Mouse (Mus musculus) heart, embryonic 12.5 days (tissue): ENCODE results near the gene Rpusd3. TPM values are rescaled to one million over a fixed set of nuclear protein-coding genes. Genes with fewer than 3 reads are reported as not detected.

Experiments
- ATAC-seq: fragments of 200-750 bp; cut with Nextera tagmentation; 2 replicates; pipeline ENCODE4 v1.8.0; 2017; ENCODE audit warnings: moderate TSS enrichment, moderate library complexity; ENCODE audit not compliant: insufficient number of reproducible peaks, low FRiP score
- H3K27ac ChIP-seq: fragments of 300-500 bp; sonication (generic); 2 replicates; pipeline ENCODE4 v1.5.1; 2016; ENCODE audit warnings: mild to moderate bottlenecking, moderate library complexity; ENCODE audit not compliant: poor library complexity, severe bottlenecking
- H3K27me3 ChIP-seq: fragments of 300-500 bp; sonication (generic); replicated peaks from 2 replicates; pipeline ENCODE4 v1.6.1; 2016; ENCODE audit warnings: mild to moderate bottlenecking, moderate library complexity
- H3K36me3 ChIP-seq: fragments of 300-500 bp; sonication (generic); 2 replicates; pipeline ENCODE4 v1.6.1; 2016; ENCODE audit warnings: mild to moderate bottlenecking, moderate library complexity
- H3K4me1 ChIP-seq: fragments of 300-500 bp; sonication (generic); replicated peaks from 2 replicates; pipeline ENCODE4 v1.6.1; 2016; ENCODE audit warnings: mild to moderate bottlenecking
- H3K4me2 ChIP-seq: fragments of 300-500 bp; sonication (generic); 2 replicates; pipeline ENCODE4 v1.6.1; 2016; ENCODE audit warnings: mild to moderate bottlenecking, moderate library complexity
- H3K4me3 ChIP-seq: fragments of 300-500 bp; sonication (generic); 2 replicates; pipeline ENCODE4 v1.5.1; 2016; ENCODE audit warnings: mild to moderate bottlenecking
- H3K9ac ChIP-seq: fragments of 300-500 bp; sonication (generic); 2 replicates; pipeline ENCODE4 v1.6.1; 2016; ENCODE audit warnings: mild to moderate bottlenecking, moderate library complexity
- H3K9me3 ChIP-seq: fragments of 300-500 bp; sonication (generic); replicated peaks from 2 replicates; pipeline ENCODE4 v1.6.1; 2016; ENCODE audit warnings: mild to moderate bottlenecking, moderate library complexity
- WGBS: fragments of 180-500 bp; shearing (Covaris S2); methylation state at CpG from one replicate; pipeline ENCODE4 v1.1.7; 2016; 5-methylcytosine and 5-hydroxymethylcytosine counted together
- polyA plus RNA-seq: library from polyadenylated mRNA; unstranded; fragments of >200 nt; fragmentation: Nextera tagmentation; extraction: Ambion mirVana; gene quantifications from 2 replicates; pipeline ENCODE4 v1.2.1, GENCODE M21; 2016

Rpusd3 gene
- polyA plus RNA-seq = 15.2 and 16.0 TPM in 2 replicates

- peak; percentile 96 for ATAC-seq
- H3K4me1 ChIP-seq = peaks cover 11% of the 10 kb centered on the region
- H3K27me3 ChIP-seq = no peaks in the 10 kb centered on the region
- peak within 1 kb of the TSS; percentile 78 for H3K9ac ChIP-seq
- H3K36me3 ChIP-seq = peaks cover 10% of the 10 kb centered on the region; the same call in 1 of the 2 replicates
- under 1% methylated on average over 25 of the region's 25 CpGs for WGBS
- H3K27ac ChIP-seq = peak within 1 kb of the TSS; percentile 19; the same call in 1 of the 2 replicates
- H3K4me2 ChIP-seq = peak within 1 kb of the TSS; percentile 91
- no peaks in the 10 kb centered on the region for H3K9me3 ChIP-seq
- peak within 1 kb of the TSS; percentile 71 for H3K4me3 ChIP-seq
These were observed at the start of gene Rpusd3 for GRCm38 (mm10) chr6:113419199-113419587. Gene Rpusd3, minus strand, starts transcription at chr6:113419340.

DNA sequence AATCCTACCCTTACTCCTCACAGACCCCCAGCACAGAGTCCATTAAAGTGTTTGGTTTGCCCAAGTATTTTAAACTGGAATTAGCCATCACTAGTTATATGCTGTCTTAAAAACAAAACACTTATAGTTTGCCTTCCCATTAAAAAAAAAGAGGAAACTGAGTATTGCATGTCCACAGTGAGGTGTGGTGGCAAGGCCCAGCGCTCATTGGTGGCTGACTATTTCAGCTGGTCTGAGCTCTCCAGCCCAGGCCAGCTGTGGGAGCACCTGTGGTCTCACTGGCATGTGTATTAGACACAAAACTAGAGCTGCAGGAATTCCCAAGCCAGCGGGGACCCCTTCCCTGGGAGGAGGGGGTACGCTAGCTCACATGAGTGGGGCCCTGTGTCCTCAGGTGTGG lies 49.4 kb upstream of the Rpusd3 start:
- Histone ChIP-seq H3K4me1 (peaks cover 31% of the 10 kb centered on the region), H3K36me3 (no peaks in the 10 kb centered on the region), H3K27me3 (peaks cover 67% of the 10 kb centered on the region), H3K4me3 (no peak overlapping the region), H3K9me3 (no peaks in the 10 kb centered on the region), H3K4me2 (no peak overlapping the region), H3K27ac (no peak overlapping the region), H3K9ac (no peak overlapping the region)
- ATAC-seq = no peak
- WGBS = 62% methylated on average over 3 of the region's 3 CpGs

- peaks cover 49% of the 10 kb centered on the region for H3K27me3 ChIP-seq
- no peak for ATAC-seq
- H3K4me3 ChIP-seq = no peak overlapping the region
- H3K27ac ChIP-seq = no peak overlapping the region
- no peak overlapping the region for H3K9ac ChIP-seq
- H3K4me1 ChIP-seq = peaks cover 12% of the 10 kb centered on the region
- H3K4me2 ChIP-seq = no peak overlapping the region
- no peaks in the 10 kb centered on the region for H3K9me3 ChIP-seq
- 48% methylated on average over 5 of the region's 5 CpGs for WGBS
- H3K36me3 ChIP-seq = no peaks in the 10 kb centered on the region
These were observed 46.5 kb upstream of the Rpusd3 start for GRCm38 (mm10) chr6:113465602-113466001.

DNA sequence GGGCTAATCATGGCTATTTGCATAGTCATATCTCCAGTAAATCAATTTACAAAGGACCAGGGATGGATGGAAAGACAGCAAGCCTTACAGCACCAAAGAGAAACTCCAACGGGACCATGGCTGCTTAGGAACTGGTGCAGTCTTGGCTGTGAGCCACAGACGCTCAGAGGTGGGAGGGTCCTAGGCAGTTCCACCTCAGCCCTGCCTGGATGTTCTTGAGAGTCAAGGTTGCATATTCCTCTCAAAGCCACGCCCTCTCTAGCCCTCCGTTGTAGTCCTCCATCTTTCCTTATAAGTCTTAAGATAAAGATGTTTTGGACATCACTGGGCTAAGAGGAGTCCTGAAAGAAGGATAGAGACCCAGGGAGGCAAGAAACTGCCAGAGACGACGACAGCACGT lies 44.9 kb upstream of the Rpusd3 start:
- 61% methylated on average over 7 of the region's 7 CpGs for WGBS
- H3K9ac ChIP-seq = no peak overlapping the region
- no peak overlapping the region for H3K4me2 ChIP-seq
- no peak overlapping the region for H3K27ac ChIP-seq
- no peaks in the 10 kb centered on the region; the same call in 1 of the 2 replicates for H3K4me1 ChIP-seq
- H3K36me3 ChIP-seq = no peaks in the 10 kb centered on the region
- ATAC-seq = no peak
- H3K4me3 ChIP-seq = no peak overlapping the region
- H3K9me3 ChIP-seq = no peaks in the 10 kb centered on the region
- peaks cover 39% of the 10 kb centered on the region; the same call in 1 of the 2 replicates for H3K27me3 ChIP-seq

DNA sequence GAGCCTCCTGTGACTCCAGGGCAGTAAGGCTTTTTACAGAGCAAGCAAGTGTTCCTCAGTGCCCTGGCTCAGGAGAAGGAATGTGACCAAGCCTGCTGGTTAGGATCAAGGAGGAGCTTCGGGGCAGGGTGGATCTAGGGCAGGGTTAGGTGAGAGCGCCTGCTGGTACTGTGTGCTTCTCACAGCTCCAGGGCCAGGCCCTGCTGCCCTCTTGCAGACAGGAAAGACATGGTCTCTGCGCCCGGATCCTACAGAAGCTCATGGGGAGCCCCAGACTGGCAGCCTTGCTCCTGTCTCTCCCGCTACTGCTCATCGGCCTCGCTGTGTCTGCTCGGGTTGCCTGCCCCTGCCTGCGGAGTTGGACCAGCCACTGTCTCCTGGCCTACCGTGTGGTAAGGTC lies 39.5 kb upstream of the Rpusd3 start:
- Histone ChIP-seq H3K4me1 (no peaks in the 10 kb centered on the region), H3K9me3 (no peaks in the 10 kb centered on the region), H3K9ac (no peak overlapping the region; the same call in 1 of the 2 replicates), H3K4me2 (no peak overlapping the region), H3K27ac (no peak overlapping the region), H3K4me3 (no peak overlapping the region), H3K27me3 (no peaks in the 10 kb centered on the region), H3K36me3 (no peaks in the 10 kb centered on the region)
- WGBS = 54% methylated on average over 10 of the region's 10 CpGs
- no peak for ATAC-seq

DNA sequence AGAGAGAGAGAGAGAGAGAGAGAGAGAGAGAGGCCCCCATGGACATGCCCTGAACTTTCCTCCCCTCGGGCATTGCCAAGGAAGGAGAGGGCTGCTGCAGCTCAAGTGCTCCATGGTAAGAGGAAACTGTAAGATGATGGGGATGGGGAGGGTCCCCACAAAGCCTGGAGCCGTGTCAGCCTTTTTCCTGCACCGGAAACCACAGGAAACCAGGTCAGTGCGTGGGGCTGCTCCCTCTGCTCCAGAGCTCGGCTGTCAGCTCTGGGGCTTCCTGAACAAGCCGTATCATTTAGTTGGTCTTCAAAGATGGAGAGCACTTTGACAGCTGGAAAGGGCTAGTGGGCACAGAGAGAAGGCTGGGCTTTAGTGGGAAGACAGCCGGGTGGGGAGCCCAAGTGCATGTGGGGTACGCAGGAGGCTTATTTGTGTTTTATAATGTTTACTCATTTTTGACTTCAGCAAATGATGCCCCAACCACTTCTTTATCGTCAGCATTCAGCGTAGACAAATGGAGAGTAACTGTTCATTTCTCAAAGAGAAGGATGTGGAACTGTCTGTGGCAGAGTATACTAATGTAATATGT lies 38.9 kb upstream of the Rpusd3 start, which contains the start of gene Il17re:
Gene Il17re, plus strand, starts transcription at position 533 of the 583 bp plus-strand sequence.
- WGBS = 54% methylated on average over 10 of the region's 10 CpGs
- no peak within 1 kb of the TSS for H3K4me2 ChIP-seq
- H3K9me3 ChIP-seq = no peaks in the 10 kb centered on the region
- H3K4me3 ChIP-seq = no peak within 1 kb of the TSS
- ATAC-seq = no peak
- no peak within 1 kb of the TSS; the same call in 1 of the 2 replicates for H3K9ac ChIP-seq
- H3K4me1 ChIP-seq = no peaks in the 10 kb centered on the region
- no peaks in the 10 kb centered on the region for H3K27me3 ChIP-seq
- H3K27ac ChIP-seq = no peak within 1 kb of the TSS
- H3K36me3 ChIP-seq = no peaks in the 10 kb centered on the region

- H3K9me3 ChIP-seq = no peaks in the 10 kb centered on the region
- 38% methylated on average over 5 of the region's 5 CpGs for WGBS
These were observed 35.9 kb upstream of the Rpusd3 start for GRCm38 (mm10) chr6:113455007-113455406.

GRCm38 (mm10) chr6:113451839-113452238 lies 32.7 kb upstream of the Rpusd3 start:
- Histone ChIP-seq H3K27ac (no peak overlapping the region), H3K9ac (no peak overlapping the region), H3K4me2 (no peak overlapping the region), H3K9me3 (no peaks in the 10 kb centered on the region), H3K36me3 (peaks cover 26% of the 10 kb centered on the region), H3K4me3 (no peak overlapping the region), H3K27me3 (no peaks in the 10 kb centered on the region), H3K4me1 (peaks cover 6% of the 10 kb centered on the region; the same call in 1 of the 2 replicates)
- no peak for ATAC-seq
- 56% methylated on average over 2 of the region's 2 CpGs for WGBS

More at GRCm38 (mm10) chr6:113455007-113455406, 35.9 kb upstream of the Rpusd3 start:
- Histone ChIP-seq H3K27ac (no peak overlapping the region), H3K4me2 (no peak overlapping the region), H3K4me1 (peaks cover 6% of the 10 kb centered on the region; the same call in 1 of the 2 replicates), H3K27me3 (no peaks in the 10 kb centered on the region), H3K36me3 (no peaks in the 10 kb centered on the region), H3K9ac (no peak overlapping the region), H3K4me3 (no peak overlapping the region)
- no peak for ATAC-seq

- Histone ChIP-seq H3K4me3 (no peak overlapping the region), H3K4me2 (no peak overlapping the region), H3K9ac (no peak overlapping the region), H3K27ac (no peak overlapping the region), H3K9me3 (no peaks in the 10 kb centered on the region), H3K27me3 (no peaks in the 10 kb centered on the region), H3K36me3 (peaks cover 37% of the 10 kb centered on the region), H3K4me1 (peaks cover 15% of the 10 kb centered on the region)
- ATAC-seq = no peak
- WGBS = 91% methylated on average over 4 of the region's 4 CpGs
These were observed 28.5 kb upstream of the Rpusd3 start for GRCm38 (mm10) chr6:113447639-113448038.

DNA sequence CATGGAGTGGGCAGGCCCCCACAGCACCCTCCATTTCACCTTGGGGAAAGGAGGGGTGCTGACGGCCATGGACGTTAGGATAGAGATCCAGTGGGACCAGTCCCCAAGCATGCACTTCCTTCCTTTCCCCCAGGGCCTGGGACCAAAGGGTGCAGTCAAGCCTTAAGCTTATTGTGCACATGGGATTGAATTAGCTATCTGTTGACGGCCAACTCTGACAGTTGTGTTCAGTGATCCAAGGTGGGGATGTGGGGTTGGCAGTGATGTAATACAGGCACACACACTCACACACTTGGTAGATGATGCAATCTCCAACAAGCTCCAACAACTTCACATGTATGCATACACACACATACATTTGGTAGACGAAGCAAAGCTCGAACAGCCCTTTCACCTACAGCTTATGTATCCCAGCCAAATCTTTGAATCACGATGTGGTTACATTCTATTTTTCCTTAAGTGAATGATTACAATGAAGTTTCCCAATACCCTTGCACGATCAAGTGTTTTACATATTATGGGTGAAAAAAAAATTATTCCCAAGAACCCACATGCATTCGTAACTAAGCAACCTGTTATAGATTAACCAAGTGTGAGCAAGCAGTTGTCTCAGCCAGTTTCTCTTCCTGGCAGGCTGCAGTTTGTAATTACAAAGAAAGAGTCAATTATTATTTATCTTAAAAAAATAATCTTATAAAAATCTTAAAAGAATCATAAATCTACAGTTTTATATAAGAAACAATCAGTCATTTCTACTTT lies 25.2 kb upstream of the Rpusd3 start:
- 91% methylated on average over 8 of the region's 8 CpGs for WGBS
- Histone ChIP-seq H3K9me3 (no peaks in the 10 kb centered on the region), H3K4me3 (no peak overlapping the region), H3K36me3 (peaks cover 34% of the 10 kb centered on the region), H3K4me2 (no peak overlapping the region), H3K9ac (no peak overlapping the region), H3K27ac (no peak overlapping the region), H3K4me1 (peaks cover 11% of the 10 kb centered on the region), H3K27me3 (no peaks in the 10 kb centered on the region)
- ATAC-seq = no peak

DNA sequence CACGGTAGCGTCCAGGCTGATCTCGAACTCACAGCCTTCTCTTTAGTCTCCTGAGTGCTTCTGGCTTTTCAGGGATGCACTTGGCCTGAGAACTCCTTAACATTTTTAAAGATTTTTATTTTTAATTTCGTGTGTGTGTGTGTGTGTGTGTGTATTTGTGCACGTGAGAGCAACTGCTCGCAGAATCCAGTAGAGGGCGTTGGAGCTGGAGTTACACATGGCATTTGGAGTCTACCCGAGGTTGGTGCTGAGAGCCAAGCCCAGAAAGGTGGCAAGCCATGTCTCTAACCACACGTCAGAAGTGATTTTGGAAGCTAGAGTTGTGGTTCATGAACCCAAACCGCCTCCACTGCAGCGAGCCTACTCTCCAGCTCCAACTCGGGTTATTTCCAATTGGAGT lies 24.0 kb upstream of the Rpusd3 start:
- WGBS = 49% methylated on average over 12 of the region's 12 CpGs
- no peak overlapping the region for H3K27ac ChIP-seq
- peaks cover 11% of the 10 kb centered on the region for H3K4me1 ChIP-seq
- H3K4me2 ChIP-seq = peak overlapping the region; percentile 89
- no peak for ATAC-seq
- no peaks in the 10 kb centered on the region for H3K9me3 ChIP-seq
- peak overlapping the region; percentile 78 for H3K4me3 ChIP-seq
- peaks cover 24% of the 10 kb centered on the region for H3K36me3 ChIP-seq
- H3K9ac ChIP-seq = peak overlapping the region; percentile 89
- H3K27me3 ChIP-seq = no peaks in the 10 kb centered on the region
